Mouse (Mus musculus): ENCODE measurements around the gene Gm10401. TPM values are rescaled to one million over a fixed set of nuclear protein-coding genes. Genes with fewer than 3 reads are reported as not detected.

Gene Gm10401
- polyA plus RNA-seq, 1 experiment from 2014 or later: 9.2 TPM

DNA sequence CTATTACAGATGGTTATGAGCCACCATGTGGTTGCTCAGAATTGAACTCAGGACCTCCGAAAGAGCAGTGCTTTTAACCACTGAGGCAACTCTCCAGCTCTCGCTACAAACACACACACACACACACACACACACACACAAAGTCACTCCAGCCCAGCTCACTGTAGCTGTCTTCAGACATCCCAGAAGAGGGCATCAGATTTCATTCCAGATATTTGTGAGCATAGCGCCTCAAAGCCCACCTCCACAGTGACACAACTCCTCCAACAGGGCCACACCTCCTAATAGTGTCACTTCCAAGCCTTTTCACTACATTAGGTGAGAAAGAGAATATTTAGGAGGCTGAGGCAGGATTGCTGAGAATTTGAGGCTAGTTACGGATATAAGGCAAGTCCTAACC, 41.0 kb upstream of the Gm10401 start:
- Histone ChIP-seq H3K27ac (ENCODE audit: low read length) (no peak overlapping the region), H3K4me1 (ENCODE audit: control insufficient read depth, insufficient read depth, low read length) (peaks cover 1% of the 10 kb centered on the region), H3K9ac (ENCODE audit: low read length) (no peak overlapping the region), H3K4me2 (ENCODE audit: low read depth, low read length) (no peak overlapping the region), H3K4me3 (ENCODE audit: low read length) (no peak overlapping the region), H3K36me3 (ENCODE audit: control insufficient read depth, insufficient read depth) (0 out of 2 replicates have a peak, but pooled peaks cover 2% of the 10 kb centered on the region), H3K27me3 (ENCODE audit: control insufficient read depth, insufficient read depth, low read length) (0 out of 2 replicates have a peak, but pooled peaks cover 3% of the 10 kb centered on the region), H3K9me3 (replicated peaks; ENCODE audit: control insufficient read depth, low read length) (no peaks in the 10 kb centered on the region)
- 62% methylated on average over 4 of the region's 4 CpGs for WGBS
- no peak for ATAC-seq (replicated peaks; ENCODE audit: extremely low read depth, insufficient read depth, low FRiP score)

DNA sequence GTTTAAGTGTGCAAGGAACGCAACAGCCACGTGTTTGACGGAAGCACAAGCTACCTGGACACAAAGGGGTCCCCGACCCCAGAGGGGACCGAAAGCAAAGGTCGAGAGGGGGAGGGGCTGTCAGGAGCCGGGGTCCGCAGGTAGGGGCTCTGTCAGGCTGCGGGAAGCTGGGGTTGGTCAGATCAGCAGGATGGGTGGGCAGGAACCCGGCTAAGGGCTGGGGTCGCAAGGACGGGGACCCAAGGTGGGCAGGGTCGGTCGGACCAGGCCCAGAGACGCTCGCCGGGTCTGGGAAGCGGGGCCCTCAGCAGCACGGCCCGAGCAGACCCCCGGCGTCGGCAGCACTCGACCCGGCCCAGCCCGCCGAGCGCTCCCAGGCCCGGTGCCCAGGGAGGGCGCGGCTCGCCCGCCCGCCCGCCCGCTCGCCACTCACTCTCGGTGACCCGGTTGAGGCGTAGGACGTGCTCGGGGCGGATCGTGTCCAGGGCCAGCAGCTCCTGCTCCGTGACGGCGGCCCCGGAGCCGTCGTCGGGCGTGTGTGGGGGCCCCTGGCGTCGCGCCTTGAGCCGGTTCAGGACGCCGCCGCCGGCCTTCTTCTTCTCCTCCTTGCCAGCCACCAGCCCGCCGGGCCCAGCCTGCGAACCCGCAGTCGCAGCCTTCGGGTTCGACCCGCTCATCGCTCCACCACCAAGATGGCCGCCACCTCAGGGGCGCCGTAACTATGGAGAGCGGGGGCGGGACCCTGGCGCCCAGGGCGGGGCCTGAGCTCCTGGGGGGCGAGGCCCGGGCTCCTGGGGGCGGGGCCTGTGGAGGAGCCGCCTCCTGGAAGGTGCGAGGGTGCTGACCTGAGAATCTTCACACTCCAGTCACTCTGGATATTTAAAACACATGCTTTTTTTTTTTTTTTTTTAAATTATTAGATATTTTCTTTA, 36.4 kb upstream of the Gm10401 start, which contains the start of gene Unc119b:
Gene Unc119b (minus strand): TSS at position 742 of the 932 bp plus-strand sequence.
- H3K36me3 ChIP-seq (ENCODE audit: control insufficient read depth, insufficient read depth): peaks cover 5% of the 10 kb centered on the region; the same call in 1 of the 2 replicates
- H3K4me3 ChIP-seq (ENCODE audit: low read length): peak within 1 kb of the TSS; percentile 72
- H3K4me2 ChIP-seq (ENCODE audit: low read depth, low read length): peak within 1 kb of the TSS; percentile 99
- no peak within 1 kb of the TSS for H3K27ac ChIP-seq (ENCODE audit: low read length)
- peak within 1 kb of the TSS; percentile 84 for H3K9ac ChIP-seq (ENCODE audit: low read length)
- peaks cover 12% of the 10 kb centered on the region for H3K4me1 ChIP-seq (ENCODE audit: control insufficient read depth, insufficient read depth, low read length)
- WGBS: under 1% methylated on average over 68 of the region's 81 CpGs
- ATAC-seq (replicated peaks; ENCODE audit: extremely low read depth, insufficient read depth, low FRiP score): peak; percentile 96
- H3K9me3 ChIP-seq (replicated peaks; ENCODE audit: control insufficient read depth, low read length): no peaks in the 10 kb centered on the region
- 0 out of 2 replicates have a peak, but pooled peaks cover 3% of the 10 kb centered on the region for H3K27me3 ChIP-seq (ENCODE audit: control insufficient read depth, insufficient read depth, low read length)

DNA sequence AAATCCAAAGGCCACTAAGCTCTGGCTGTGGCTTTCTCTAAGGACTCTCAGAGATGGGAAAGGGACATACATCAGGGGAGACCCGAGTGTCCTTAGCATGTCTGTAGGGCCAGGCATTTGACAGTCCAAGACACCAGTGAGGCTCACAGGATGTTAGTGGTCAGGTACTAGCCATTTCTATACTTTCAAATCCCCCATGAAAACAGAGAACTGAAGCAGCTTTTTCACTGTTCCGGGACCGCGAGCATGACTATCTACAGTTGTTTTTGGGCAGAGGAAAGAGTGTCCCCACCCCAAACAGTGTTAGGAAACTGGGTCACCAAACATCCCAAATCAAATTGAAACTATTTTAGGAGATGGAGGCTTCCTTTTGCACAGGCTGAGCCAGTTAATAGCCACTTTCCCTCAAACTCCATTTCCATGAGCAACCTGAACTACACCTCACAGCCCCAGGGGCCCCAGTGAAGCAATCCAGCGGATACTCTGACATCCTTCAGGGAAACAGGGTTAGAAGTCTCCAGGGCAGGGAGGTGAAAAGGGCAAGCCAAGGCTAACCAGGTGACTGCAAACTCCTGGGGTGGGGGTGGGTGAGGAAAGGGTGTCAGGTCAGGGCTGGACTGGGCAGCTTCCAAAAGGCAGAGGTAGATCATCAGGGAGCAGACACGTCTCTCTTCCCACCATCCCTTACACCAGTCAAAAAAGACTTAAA, 35.4 kb upstream of the Gm10401 start:
- H3K4me2 ChIP-seq (ENCODE audit: low read depth, low read length): peak overlapping the region; percentile 99
- peaks cover 6% of the 10 kb centered on the region; the same call in 1 of the 2 replicates for H3K36me3 ChIP-seq (ENCODE audit: control insufficient read depth, insufficient read depth)
- 69% methylated on average over 6 of the region's 6 CpGs for WGBS
- H3K27ac ChIP-seq (ENCODE audit: low read length): no peak overlapping the region
- H3K9me3 ChIP-seq (replicated peaks; ENCODE audit: control insufficient read depth, low read length): no peaks in the 10 kb centered on the region
- no peak for ATAC-seq (replicated peaks; ENCODE audit: extremely low read depth, insufficient read depth, low FRiP score)
- H3K27me3 ChIP-seq (ENCODE audit: control insufficient read depth, insufficient read depth, low read length): 0 out of 2 replicates have a peak, but pooled peaks cover 3% of the 10 kb centered on the region
- H3K4me3 ChIP-seq (ENCODE audit: low read length): peak overlapping the region; percentile 72
- peaks cover 12% of the 10 kb centered on the region for H3K4me1 ChIP-seq (ENCODE audit: control insufficient read depth, insufficient read depth, low read length)
- H3K9ac ChIP-seq (ENCODE audit: low read length): peak overlapping the region; percentile 84

DNA sequence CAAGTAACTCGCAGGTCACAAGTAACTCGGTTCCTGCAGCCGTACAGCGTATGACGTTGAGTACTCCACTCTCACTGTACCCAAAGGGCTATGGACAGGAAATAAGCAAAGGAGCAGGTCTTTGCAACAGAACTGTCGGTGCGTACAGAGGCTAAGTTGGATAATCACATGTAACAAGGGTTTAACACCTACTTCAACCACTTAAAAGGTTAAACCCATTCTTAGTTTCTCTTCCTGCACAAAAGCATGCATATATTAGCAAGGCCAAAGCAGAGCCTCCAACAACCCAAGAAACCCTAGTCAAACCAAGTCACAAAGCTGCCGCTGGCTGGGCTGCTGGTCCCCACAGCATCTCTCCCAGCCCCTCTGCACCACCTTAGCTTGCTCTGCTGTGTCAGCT, 34.4 kb upstream of the Gm10401 start:
- WGBS: 85% methylated on average over 8 of the region's 8 CpGs
- Histone ChIP-seq H3K36me3 (ENCODE audit: control insufficient read depth, insufficient read depth) (peaks cover 8% of the 10 kb centered on the region; the same call in 1 of the 2 replicates), H3K27ac (ENCODE audit: low read length) (no peak overlapping the region), H3K9ac (ENCODE audit: low read length) (no peak overlapping the region), H3K9me3 (replicated peaks; ENCODE audit: control insufficient read depth, low read length) (no peaks in the 10 kb centered on the region), H3K4me2 (ENCODE audit: low read depth, low read length) (no peak overlapping the region), H3K4me3 (ENCODE audit: low read length) (no peak overlapping the region), H3K4me1 (ENCODE audit: control insufficient read depth, insufficient read depth, low read length) (peaks cover 12% of the 10 kb centered on the region), H3K27me3 (ENCODE audit: control insufficient read depth, insufficient read depth, low read length) (no peaks in the 10 kb centered on the region)
- ATAC-seq (replicated peaks; ENCODE audit: extremely low read depth, insufficient read depth, low FRiP score): no peak

DNA sequence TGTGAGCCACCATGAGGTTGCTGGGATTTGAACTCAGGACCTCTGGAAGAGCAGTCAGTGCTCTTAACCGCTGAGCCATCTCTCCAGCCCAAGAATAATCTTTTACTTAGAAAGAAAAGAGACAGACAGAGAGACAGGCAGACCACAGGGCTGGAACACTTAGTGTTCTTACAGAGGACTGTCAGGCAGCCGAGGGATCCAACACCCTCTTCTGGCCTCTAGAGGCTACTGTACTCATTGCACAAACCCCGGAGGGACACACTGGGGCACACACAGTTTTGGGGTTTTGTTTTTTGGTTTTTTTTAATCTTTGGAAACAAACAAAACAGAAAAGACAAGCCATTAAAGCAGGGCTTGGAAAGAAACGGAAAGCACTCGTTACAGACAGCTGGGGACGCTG, 31.2 kb upstream of the Gm10401 start:
- Histone ChIP-seq H3K27me3 (ENCODE audit: control insufficient read depth, insufficient read depth, low read length) (no peaks in the 10 kb centered on the region), H3K4me2 (ENCODE audit: low read depth, low read length) (no peak overlapping the region)
- WGBS: 93% methylated on average over 6 of the region's 6 CpGs

DNA sequence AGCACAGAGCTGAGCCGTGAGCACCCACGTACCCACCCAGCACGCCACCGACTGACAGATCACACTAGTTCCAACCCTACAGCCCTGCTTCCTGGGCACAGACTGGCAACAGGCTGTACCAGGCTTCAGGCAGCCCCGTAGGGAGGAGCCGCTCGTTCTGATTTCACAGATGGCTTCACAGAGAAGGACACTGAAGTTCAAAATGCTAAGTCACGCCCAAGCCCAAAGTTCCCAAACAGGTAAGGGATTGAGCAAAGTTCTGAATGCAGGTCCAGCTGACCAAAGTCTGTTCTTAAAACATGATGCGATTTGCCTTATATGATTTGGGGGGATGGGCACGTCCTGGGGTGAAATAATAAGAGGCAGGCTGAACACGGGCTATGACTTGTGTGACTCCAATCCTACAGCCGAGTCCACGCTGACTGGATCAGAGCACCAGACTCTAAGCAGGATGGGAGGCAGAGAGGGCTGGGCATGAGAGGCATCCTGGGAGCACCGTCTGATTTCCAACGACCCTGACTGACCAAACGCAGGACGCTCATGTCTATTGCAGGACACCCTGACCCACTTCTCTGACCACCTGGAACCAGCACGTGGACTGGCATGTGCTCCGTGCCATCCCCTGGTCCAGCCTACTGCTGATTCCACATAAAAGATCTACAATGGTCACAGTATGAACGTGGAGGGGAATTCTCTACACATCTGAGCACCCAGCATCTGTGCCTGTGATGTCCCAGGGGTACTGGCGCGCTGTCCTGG, 29.5 kb upstream of the Gm10401 start:
- H3K36me3 ChIP-seq (ENCODE audit: control insufficient read depth, insufficient read depth): peaks cover 15% of the 10 kb centered on the region; the same call in 1 of the 2 replicates
- no peaks in the 10 kb centered on the region for H3K9me3 ChIP-seq (replicated peaks; ENCODE audit: control insufficient read depth, low read length)
- no peak for ATAC-seq (replicated peaks; ENCODE audit: extremely low read depth, insufficient read depth, low FRiP score)
- peaks cover 3% of the 10 kb centered on the region for H3K4me1 ChIP-seq (ENCODE audit: control insufficient read depth, insufficient read depth, low read length)
- H3K4me3 ChIP-seq (ENCODE audit: low read length): no peak overlapping the region
- H3K27me3 ChIP-seq (ENCODE audit: control insufficient read depth, insufficient read depth, low read length): no peaks in the 10 kb centered on the region
- H3K9ac ChIP-seq (ENCODE audit: low read length): no peak overlapping the region
- H3K4me2 ChIP-seq (ENCODE audit: low read depth, low read length): no peak overlapping the region
- WGBS: 88% methylated on average over 22 of the region's 22 CpGs
- no peak overlapping the region for H3K27ac ChIP-seq (ENCODE audit: low read length)

More for the DNA sequence above, 31.2 kb upstream of the Gm10401 start:
- Histone ChIP-seq H3K36me3 (ENCODE audit: control insufficient read depth, insufficient read depth) (peaks cover 15% of the 10 kb centered on the region; the same call in 1 of the 2 replicates), H3K9ac (ENCODE audit: low read length) (no peak overlapping the region), H3K4me3 (ENCODE audit: low read length) (no peak overlapping the region), H3K27ac (ENCODE audit: low read length) (no peak overlapping the region), H3K9me3 (replicated peaks; ENCODE audit: control insufficient read depth, low read length) (no peaks in the 10 kb centered on the region), H3K4me1 (ENCODE audit: control insufficient read depth, insufficient read depth, low read length) (peaks cover 16% of the 10 kb centered on the region)
- no peak for ATAC-seq (replicated peaks; ENCODE audit: extremely low read depth, insufficient read depth, low FRiP score)

DNA sequence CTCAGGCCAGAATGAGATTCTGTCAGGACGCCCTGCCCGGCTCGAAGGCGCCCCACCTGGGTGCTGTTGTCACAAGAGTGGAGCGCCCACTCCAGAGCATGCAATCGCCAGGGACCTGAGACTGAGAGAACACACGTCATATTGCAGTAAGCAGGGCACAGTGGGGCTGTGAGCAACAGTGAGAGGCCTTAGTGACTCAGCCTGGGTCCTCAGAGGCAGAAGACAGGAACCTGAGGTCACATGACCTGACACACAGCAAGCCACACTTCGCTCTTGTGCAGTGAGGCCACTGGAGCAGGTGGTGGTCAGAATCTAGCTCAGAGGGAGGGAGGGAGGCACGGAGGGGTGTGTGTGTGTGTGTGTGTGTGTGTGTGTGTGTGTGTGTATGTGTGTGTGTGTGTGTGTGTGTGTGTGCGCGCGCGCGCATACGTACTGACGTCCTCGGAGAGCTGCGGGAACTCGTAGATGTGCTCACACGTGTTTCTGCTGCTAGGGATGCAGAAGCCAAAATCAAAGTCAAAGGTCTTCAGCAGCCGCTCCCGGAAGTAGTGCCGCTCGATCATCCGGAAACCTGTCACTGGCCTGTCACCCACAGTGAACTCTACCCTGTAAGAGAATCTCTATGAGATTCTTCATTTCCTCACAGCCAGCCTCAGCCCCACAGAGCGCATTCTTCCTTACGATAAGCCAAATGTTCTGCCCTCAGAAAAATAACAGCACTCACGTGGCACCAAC, 28.6 kb upstream of the Gm10401 start:
- no peak overlapping the region for H3K9ac ChIP-seq (ENCODE audit: low read length)
- H3K4me3 ChIP-seq (ENCODE audit: low read length): no peak overlapping the region
- no peaks in the 10 kb centered on the region for H3K27me3 ChIP-seq (ENCODE audit: control insufficient read depth, insufficient read depth, low read length)
- peaks cover 3% of the 10 kb centered on the region for H3K4me1 ChIP-seq (ENCODE audit: control insufficient read depth, insufficient read depth, low read length)
- H3K9me3 ChIP-seq (replicated peaks; ENCODE audit: control insufficient read depth, low read length): no peaks in the 10 kb centered on the region
- peaks cover 15% of the 10 kb centered on the region; the same call in 1 of the 2 replicates for H3K36me3 ChIP-seq (ENCODE audit: control insufficient read depth, insufficient read depth)
- 86% methylated on average over 28 of the region's 28 CpGs for WGBS
- no peak overlapping the region for H3K4me2 ChIP-seq (ENCODE audit: low read depth, low read length)
- H3K27ac ChIP-seq (ENCODE audit: low read length): no peak overlapping the region
- ATAC-seq (replicated peaks; ENCODE audit: extremely low read depth, insufficient read depth, low FRiP score): no peak
